Mouse (Mus musculus) testis, adult 2 months (tissue): ENCODE measurements around the gene Tlx2. TPM values are rescaled to one million over a fixed set of nuclear protein-coding genes. Genes with fewer than 3 reads are reported as not detected.

ENCODE experiments used
- H3K27ac ChIP-seq: fragments of 200-500 bp; 2 replicates; pipeline ENCODE4 v1.5.1; 2012; ENCODE audit warnings: low read depth, low read length; ENCODE audit not compliant: control insufficient read depth, insufficient read depth
- H3K27me3 ChIP-seq: fragments of 200-500 bp; 2 replicates; pipeline ENCODE4 v1.6.1; 2012; ENCODE audit warnings: mild to moderate bottlenecking, low read length, moderate library complexity; ENCODE audit not compliant: control insufficient read depth, insufficient read depth
- H3K36me3 ChIP-seq: fragments of 200-500 bp; 2 replicates; pipeline ENCODE4 v1.6.1; 2012; ENCODE audit warnings: mild to moderate bottlenecking, low read length; ENCODE audit not compliant: control insufficient read depth, insufficient read depth
- H3K4me1 ChIP-seq: fragments of 200-500 bp; 2 replicates; pipeline ENCODE4 v1.6.1; 2012; ENCODE audit warnings: low read length; ENCODE audit not compliant: control insufficient read depth, insufficient read depth
- H3K4me3 ChIP-seq: fragments of 200-500 bp; 2 replicates; pipeline ENCODE4 v1.5.1; 2012; ENCODE audit warnings: low read depth, mild to moderate bottlenecking, low read length, moderate library complexity, mixed read lengths; ENCODE audit not compliant: control insufficient read depth
- CTCF ChIP-seq: fragments of 200-500 bp; IDR thresholded peaks from 2 replicates; pipeline ENCODE4 v1.5.1; 2012; ENCODE audit warnings: low read depth, mild to moderate bottlenecking, inconsistent platforms, low read length, moderate library complexity; ENCODE audit not compliant: control insufficient read depth, insufficient read depth, insufficient replicate concordance
- POLR2A ChIP-seq: fragments of 200-500 bp; IDR thresholded peaks from 2 replicates; pipeline ENCODE4 v1.6.1; 2012; ENCODE audit warnings: low read depth, mild to moderate bottlenecking, inconsistent platforms, low read length, moderate library complexity; ENCODE audit not compliant: control insufficient read depth
- polyA plus RNA-seq: library from polyadenylated mRNA; depleted of rRNA; stranded (reverse); fragments of >200 nt; gene quantifications from 2 replicates; pipeline ENCODE4 v1.2.3, GENCODE M21; 2012

Tlx2 gene
- polyA plus RNA-seq, 1 experiment, result 0.11 TPM

- H3K4me1 ChIP-seq, result peaks cover 12% of the 10 kb centered on the region
- H3K27me3 ChIP-seq, result no peaks in the 10 kb centered on the region; the same call in 1 of the 2 replicates
- H3K36me3 ChIP-seq, result no peaks in the 10 kb centered on the region
- H3K4me3 ChIP-seq, result peak overlapping the region; percentile 42
- no peak for TF ChIP-seq POLR2A
- no peak for TF ChIP-seq CTCF
- no peak overlapping the region for H3K27ac ChIP-seq
Observed at GRCm38 (mm10) chr6:83087205-83087925, 17.3 kb upstream of the Tlx2 start.

- TF ChIP-seq POLR2A (no peak), CTCF (no peak)
- Histone ChIP-seq H3K27ac (no peak within 1 kb of the TSS), H3K27me3 (no peaks in the 10 kb centered on the region; the same call in 1 of the 2 replicates), H3K36me3 (no peaks in the 10 kb centered on the region; the same call in 1 of the 2 replicates), H3K4me1 (peaks cover 12% of the 10 kb centered on the region), H3K4me3 (peak within 1 kb of the TSS; percentile 42)
Observed at GRCm38 (mm10) chr6:83086121-83087035, 16.3 kb upstream of the Tlx2 start, which contains the start of gene Lbx2. Gene Lbx2 (plus strand): TSS chr6:83086367.

GRCm38 (mm10) chr6:83084477-83084876 is 14.4 kb upstream of the Tlx2 start:
- H3K27ac ChIP-seq, result no peak overlapping the region
- no peak for TF ChIP-seq POLR2A
- TF ChIP-seq CTCF, result no peak
- peaks cover 12% of the 10 kb centered on the region for H3K4me1 ChIP-seq

GRCm38 (mm10) chr6:83083497-83083896 is 13.4 kb upstream of the Tlx2 start:
- TF ChIP-seq POLR2A, result no peak
- no peak for TF ChIP-seq CTCF
- Histone ChIP-seq H3K27me3 (no peaks in the 10 kb centered on the region; the same call in 1 of the 2 replicates), H3K36me3 (no peaks in the 10 kb centered on the region; the same call in 1 of the 2 replicates), H3K4me1 (peaks cover 16% of the 10 kb centered on the region), H3K27ac (no peak overlapping the region), H3K4me3 (no peak overlapping the region)

More at GRCm38 (mm10) chr6:83084477-83084876, 14.4 kb upstream of the Tlx2 start:
- no peaks in the 10 kb centered on the region; the same call in 1 of the 2 replicates for H3K36me3 ChIP-seq
- no peaks in the 10 kb centered on the region; the same call in 1 of the 2 replicates for H3K27me3 ChIP-seq
- no peak overlapping the region for H3K4me3 ChIP-seq

- no peak for TF ChIP-seq CTCF
- TF ChIP-seq POLR2A, result no peak
- Histone ChIP-seq H3K4me3 (no peak overlapping the region), H3K36me3 (no peaks in the 10 kb centered on the region; the same call in 1 of the 2 replicates), H3K27me3 (no peaks in the 10 kb centered on the region), H3K4me1 (peaks cover 7% of the 10 kb centered on the region), H3K27ac (no peak overlapping the region)
Observed at GRCm38 (mm10) chr6:83080210-83080609, 10.1 kb upstream of the Tlx2 start.

- H3K36me3 ChIP-seq, result no peaks in the 10 kb centered on the region; the same call in 1 of the 2 replicates
- H3K27me3 ChIP-seq, result no peaks in the 10 kb centered on the region
- 0 out of 2 replicates have a peak, but pooled peaks have one; percentile 7 for TF ChIP-seq CTCF
- peak; percentile 53; the same call in 1 of the 2 replicates for TF ChIP-seq POLR2A
- peaks cover 7% of the 10 kb centered on the region for H3K4me1 ChIP-seq
- H3K27ac ChIP-seq, result peak overlapping the region; percentile 99
- H3K4me3 ChIP-seq, result peak overlapping the region; percentile 97
Observed at GRCm38 (mm10) chr6:83078324-83078858, 8.3 kb upstream of the Tlx2 start.

GRCm38 (mm10) chr6:83077630-83078323 is 7.7 kb upstream of the Tlx2 start, which contains the start of gene Pcgf1:
Gene Pcgf1 (plus strand): TSS chr6:83077869.
- Histone ChIP-seq H3K27ac (peak within 1 kb of the TSS; percentile 99), H3K27me3 (no peaks in the 10 kb centered on the region)
- no peak for TF ChIP-seq CTCF
- TF ChIP-seq POLR2A, result peak; percentile 60; the same call in 1 of the 2 replicates

More at GRCm38 (mm10) chr6:83077630-83078323, 7.7 kb upstream of the Tlx2 start, which contains the start of gene Pcgf1:
- Histone ChIP-seq H3K4me3 (peak within 1 kb of the TSS; percentile 97), H3K4me1 (peaks cover 7% of the 10 kb centered on the region), H3K36me3 (no peaks in the 10 kb centered on the region; the same call in 1 of the 2 replicates)
